ENCODE assay signal across 12 mouse cellular contexts in the genomic region with DNA sequence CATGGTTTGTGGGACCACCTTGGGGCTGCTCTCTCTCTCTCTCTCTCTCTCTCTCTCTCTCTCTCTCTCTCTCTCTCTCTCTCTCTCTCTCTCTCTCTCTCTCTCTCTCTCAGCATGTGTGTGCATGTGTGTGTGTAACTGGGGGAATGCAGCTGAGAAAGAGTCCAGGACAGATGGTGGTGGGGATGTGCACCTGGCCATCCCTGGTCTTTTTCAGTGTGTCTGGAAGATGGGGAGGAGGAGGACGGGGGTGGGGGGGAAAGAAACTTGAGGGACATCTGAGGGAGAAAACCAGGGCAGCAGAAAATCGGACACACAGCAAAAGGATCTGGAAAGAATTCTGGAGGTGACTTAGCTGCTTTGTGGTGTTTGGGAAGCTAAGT. TPM values are rescaled to one million over a fixed set of nuclear protein-coding genes. Genes with fewer than 3 reads are reported as not detected.
DNase-seq lines count a peak whose midpoint lies in the region; ATAC-seq and TF ChIP-seq lines count a peak whose summit lies in the region.
"Had no signal": no experiment of that assay in that cellular context is flagged by ENCODE, and none has a peak within 500 bp of the region (broad histone marks: within the 10 kb centered on the region; RNA-seq: fewer than 3 reads in every experiment).

No protein-coding gene starts in this region.

- H3K4me3 ChIP-seq in layer of hippocampus, adult 2 months, result peak overlapping the region; percentile 67
- peak overlapping the region; percentile 81 for H3K4me3 ChIP-seq in forebrain, embryonic 15.5 days
- peak overlapping the region; percentile 59; the same call in 1 of the 2 replicates for H3K4me3 ChIP-seq in limb, embryonic 10.5 days
- peak overlapping the region; percentile 86 for H3K4me3 ChIP-seq in neural tube, embryonic 15.5 days (replicated peaks)

- no peaks in the 10 kb centered on the region for H3K36me3 ChIP-seq in forebrain, embryonic 15.5 days
- H3K36me3 ChIP-seq in limb, embryonic 10.5 days, result no peaks in the 10 kb centered on the region
- H3K36me3 ChIP-seq in neural tube, embryonic 15.5 days, result peaks cover 14% of the 10 kb centered on the region; the same call in 1 of the 2 replicates
- H3K36me3 ChIP-seq: heart, embryonic 13.5 days had no signal

- 44% methylated on average over 2 of the region's 2 CpGs for WGBS in forebrain, embryonic 15.5 days
- 52% methylated on average over 2 of the region's 2 CpGs for WGBS in limb, embryonic 10.5 days
- WGBS in neural tube, embryonic 15.5 days, result 48% methylated on average over 2 of the region's 2 CpGs

- H3K9me3 ChIP-seq in forebrain, embryonic 15.5 days, result no peaks in the 10 kb centered on the region
- no peaks in the 10 kb centered on the region for H3K9me3 ChIP-seq in limb, embryonic 10.5 days (replicated peaks)
- no peaks in the 10 kb centered on the region for H3K9me3 ChIP-seq in neural tube, embryonic 15.5 days (replicated peaks)
- H3K9me3 ChIP-seq: heart, embryonic 13.5 days had no signal

- ATAC-seq in forebrain, embryonic 15.5 days (replicated peaks), result 0 out of 2 replicates have a peak, but pooled peaks have one; percentile 23
- peak; percentile 18 for ATAC-seq in neural tube, embryonic 15.5 days (ENCODE audit: low FRiP score)

- TF ChIP-seq CTCF in layer of hippocampus, adult 2 months (conservative IDR thresholded peaks at IDR 0.05), result no peak

- H3K9ac ChIP-seq in forebrain, embryonic 15.5 days (replicated peaks), result peak overlapping the region; percentile 87; the same call in 1 of the 2 replicates
- peak overlapping the region; percentile 93 for H3K9ac ChIP-seq in neural tube, embryonic 15.5 days (replicated peaks)

- H3K27me3 ChIP-seq in forebrain, embryonic 15.5 days, result peaks cover 6% of the 10 kb centered on the region; the same call in 1 of the 2 replicates
- peaks cover 65% of the 10 kb centered on the region for H3K27me3 ChIP-seq in limb, embryonic 10.5 days (ENCODE audit: low read depth, poor library complexity, severe bottlenecking)
- H3K27me3 ChIP-seq in neural tube, embryonic 15.5 days (replicated peaks), result peaks cover 22% of the 10 kb centered on the region

- H3K27ac ChIP-seq in layer of hippocampus, adult 2 months, result no peak overlapping the region
- H3K27ac ChIP-seq in forebrain, embryonic 15.5 days (replicated peaks), result peak overlapping the region; percentile 82
- no peak overlapping the region for H3K27ac ChIP-seq in limb, embryonic 10.5 days
- peak overlapping the region; percentile 90 for H3K27ac ChIP-seq in neural tube, embryonic 15.5 days (replicated peaks)
- H3K27ac ChIP-seq: heart, embryonic 13.5 days had no signal

- H3K4me2 ChIP-seq in forebrain, embryonic 15.5 days (replicated peaks), result peak overlapping the region; percentile 91
- H3K4me2 ChIP-seq in neural tube, embryonic 15.5 days, result peak overlapping the region; percentile 89

- DNase-seq in layer of hippocampus, adult 2 months (ENCODE audit: low spot score in 2 of 2), result no peak
- no peak for DNase-seq in layer of hippocampus, postnatal 10 days (ENCODE audit: low spot score in 2 of 2)
- DNase-seq in limb, embryonic 10.5 days (ENCODE audit: low spot score), result no peak
- no peak for DNase-seq in layer of hippocampus, adult 8-10 months (ENCODE audit: low spot score in 2 of 2)
- DNase-seq in adrenal gland, postnatal 10 days, result no peak
- no peak for DNase-seq in thymus, postnatal 4 days

- H3K4me1 ChIP-seq in forebrain, embryonic 15.5 days, result peaks cover 12% of the 10 kb centered on the region
- peaks cover 11% of the 10 kb centered on the region for H3K4me1 ChIP-seq in limb, embryonic 10.5 days
- peaks cover 23% of the 10 kb centered on the region for H3K4me1 ChIP-seq in neural tube, embryonic 15.5 days

RNA-seq across cellular contexts. Expression of a gene that starts 0.7 kb away (rescaled TPM):
- 10 to 100 TPM; 27.4 to 27.8 TPM for total RNA-seq in layer of hippocampus, adult 2 months (2021)
- 10 to 100 TPM; 66.4 to 70.3 TPM for total RNA-seq in layer of hippocampus, postnatal 10 days (2021)
- 30.9 and 32.3 TPM in 2 replicates for polyA plus RNA-seq in forebrain, embryonic 15.5 days (2015; fragmentation: Nextera tagmentation; extraction: Ambion mirVana)
- polyA plus RNA-seq in limb, embryonic 10.5 days (2016; fragmentation: Nextera tagmentation; extraction: Ambion mirVana), result 0.14 and 0.38 TPM in 2 replicates
- 73.5 and 98.1 TPM in 2 replicates for polyA plus RNA-seq in neural tube, embryonic 15.5 days (2015; fragmentation: Nextera tagmentation; extraction: Ambion mirVana)
- total RNA-seq in layer of hippocampus, adult 8-10 months (2022), result 10 to 100 TPM; 28.7 to 36.7 (median 33.4) TPM
- total RNA-seq in adrenal gland, postnatal 10 days (2021), result 1 to 10 TPM; 1.1 to 2.2 TPM
- total RNA-seq: megakaryocyte, adult 5-6 weeks had no signal
- polyA plus RNA-seq: spleen, adult 2 months had no signal

RNA-seq across cellular contexts. Expression of a gene that starts 5.4 kb away (rescaled TPM):
- total RNA-seq in layer of hippocampus, adult 2 months (2021), result not detected
- under 1 TPM; 0.27 to 0.30 TPM for total RNA-seq in layer of hippocampus, postnatal 10 days (2021)
- 1.6 and 2.1 TPM in 2 replicates for polyA plus RNA-seq in forebrain, embryonic 15.5 days (2015; fragmentation: Nextera tagmentation; extraction: Ambion mirVana)
- 1.1 and 1.3 TPM in 2 replicates for polyA plus RNA-seq in limb, embryonic 10.5 days (2016; fragmentation: Nextera tagmentation; extraction: Ambion mirVana)
- 3.0 and 3.5 TPM in 2 replicates for polyA plus RNA-seq in neural tube, embryonic 15.5 days (2015; fragmentation: Nextera tagmentation; extraction: Ambion mirVana)
- under 1 TPM in 1 of 4 experiments, not detected in 3; 0.25 TPM for total RNA-seq in layer of hippocampus, adult 8-10 months (2022)
- total RNA-seq in adrenal gland, postnatal 10 days (2021), result not detected
- total RNA-seq: megakaryocyte, adult 5-6 weeks had no signal
- polyA plus RNA-seq: liver, embryonic 16.5 days; spleen, adult 2 months had no signal

RNA-seq across cellular contexts. Expression of a gene that starts 8.8 kb away (rescaled TPM):
- 10 to 100 TPM; 16.9 to 21.0 TPM for total RNA-seq in layer of hippocampus, adult 2 months (2021)
- 10 to 100 TPM; 63.0 to 67.6 TPM for total RNA-seq in layer of hippocampus, postnatal 10 days (2021)
- polyA plus RNA-seq in forebrain, embryonic 15.5 days (2015; fragmentation: Nextera tagmentation; extraction: Ambion mirVana), result 521 and 550 TPM in 2 replicates
- polyA plus RNA-seq in limb, embryonic 10.5 days (2016; fragmentation: Nextera tagmentation; extraction: Ambion mirVana), result 224 and 248 TPM in 2 replicates
- 458 and 569 TPM in 2 replicates for polyA plus RNA-seq in neural tube, embryonic 15.5 days (2015; fragmentation: Nextera tagmentation; extraction: Ambion mirVana)
- total RNA-seq in layer of hippocampus, adult 8-10 months (2022), result 10 to 100 TPM; 25.2 to 28.9 (median 27.9) TPM
- 10 to 100 TPM; 38.1 to 39.7 TPM for total RNA-seq in adrenal gland, postnatal 10 days (2021)

RNA-seq across cellular contexts. Expression of a gene that starts 10.4 kb away (rescaled TPM):
- 100 to 1,000 TPM in 1 of 2 experiments, 10 to 100 TPM in 1; 96.9 to 100 TPM for total RNA-seq in layer of hippocampus, adult 2 months (2021)
- 10 to 100 TPM; 79.7 to 87.1 TPM for total RNA-seq in layer of hippocampus, postnatal 10 days (2021)
- 22.3 and 23.3 TPM in 2 replicates for polyA plus RNA-seq in forebrain, embryonic 15.5 days (2015; fragmentation: Nextera tagmentation; extraction: Ambion mirVana)
- 17.6 and 22.2 TPM in 2 replicates for polyA plus RNA-seq in limb, embryonic 10.5 days (2016; fragmentation: Nextera tagmentation; extraction: Ambion mirVana)
- polyA plus RNA-seq in neural tube, embryonic 15.5 days (2015; fragmentation: Nextera tagmentation; extraction: Ambion mirVana), result 19.3 and 22.7 TPM in 2 replicates
- 100 to 1,000 TPM in 2 of 4 experiments, 10 to 100 TPM in 2; 90.3 to 107 (median 97.0) TPM for total RNA-seq in layer of hippocampus, adult 8-10 months (2022)
- 10 to 100 TPM; 31.1 to 41.0 TPM for total RNA-seq in adrenal gland, postnatal 10 days (2021)

RNA-seq across cellular contexts. Expression of a gene that starts 39.1 kb away (rescaled TPM):
- 100 to 1,000 TPM; 218 to 225 TPM for total RNA-seq in layer of hippocampus, adult 2 months (2021)
- total RNA-seq in layer of hippocampus, postnatal 10 days (2021), result 100 to 1,000 TPM; 234 to 267 TPM
- polyA plus RNA-seq in forebrain, embryonic 15.5 days (2015; fragmentation: Nextera tagmentation; extraction: Ambion mirVana), result 53.2 and 54.4 TPM in 2 replicates
- 21.4 and 25.2 TPM in 2 replicates for polyA plus RNA-seq in limb, embryonic 10.5 days (2016; fragmentation: Nextera tagmentation; extraction: Ambion mirVana)
- 33.3 and 37.2 TPM in 2 replicates for polyA plus RNA-seq in neural tube, embryonic 15.5 days (2015; fragmentation: Nextera tagmentation; extraction: Ambion mirVana)
- total RNA-seq in layer of hippocampus, adult 8-10 months (2022), result 100 to 1,000 TPM; 196 to 252 (median 228) TPM
- total RNA-seq in adrenal gland, postnatal 10 days (2021), result 100 to 1,000 TPM in 1 of 2 experiments, 10 to 100 TPM in 1; 92.7 to 116 TPM

Comparison
In these comparisons a context has a peak if more than half of its experiments do, and no peak if none do; other contexts are left out.
1. H3K27ac ChIP-seq: peak in forebrain, embryonic 15.5 days (single experiment) and neural tube, embryonic 15.5 days (single experiment); none in layer of hippocampus, adult 2 months (single experiment) and limb, embryonic 10.5 days (single experiment).
2. RNA of a gene that starts 0.7 kb away (total RNA-seq): 66.4 to 70.3 TPM in layer of hippocampus, postnatal 10 days, 28.7 to 36.7 TPM in layer of hippocampus, adult 8-10 months and 27.4 to 27.8 TPM in layer of hippocampus, adult 2 months; 1.1 to 2.2 TPM in adrenal gland, postnatal 10 days; every median in the first group is over 4 times any median in the second.
3. Peak in every context shown above with its lines, with median percentiles within 50 percentile points of each other: H3K4me3 ChIP-seq.